Mouse (Mus musculus): Measurements from ENCODE around the gene Tiprl. TPM values are rescaled to one million over a fixed set of nuclear protein-coding genes. Genes with fewer than 3 reads are reported as not detected.

The Tiprl gene
- polyA plus RNA-seq, 1 experiment, result 34.7 TPM

DNA sequence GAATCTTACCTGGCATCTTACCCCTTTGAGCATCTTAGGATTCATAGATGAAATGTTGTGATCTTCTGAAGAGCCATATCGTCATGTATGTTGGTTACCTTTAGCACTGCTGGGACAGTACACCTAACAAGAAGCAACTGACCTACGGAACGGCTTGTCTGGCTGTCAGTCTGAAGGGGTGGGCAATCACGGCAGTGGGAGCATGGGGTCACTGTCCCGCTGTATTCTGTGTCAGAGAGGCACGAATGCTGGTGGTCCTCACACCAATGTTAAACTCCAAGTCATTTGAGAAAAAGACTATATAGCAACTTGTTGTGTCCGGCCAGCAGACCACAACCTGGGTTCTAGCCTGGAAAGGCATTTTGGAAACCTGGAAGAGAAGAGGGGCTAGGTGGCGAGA is 65.5 kb downstream of the Tiprl start:
- no peaks in the 10 kb centered on the region for H3K27me3 ChIP-seq (ENCODE audit: control insufficient read depth, insufficient read depth, low read length)
- no peak for DNase-seq
- peaks cover 22% of the 10 kb centered on the region for H3K4me1 ChIP-seq (replicated peaks; ENCODE audit: control insufficient read depth, insufficient read depth, low read length)
- 96% methylated on average over 8 of the region's 8 CpGs for whole genome bisulfite sequencing
- H3K27ac ChIP-seq (ENCODE audit: control insufficient read depth, insufficient read depth, low read length), result no peak overlapping the region
- TF ChIP-seq CTCF (IDR thresholded peaks at IDR 0.05; ENCODE audit: borderline replicate concordance, control insufficient read depth, extremely low read depth, insufficient read depth, low read length, poor library complexity) (no peak), POLR2A (IDR thresholded peaks at IDR 0.05; ENCODE audit: control insufficient read depth, extremely low read depth, insufficient read depth, low read length, poor library complexity) (no peak)
- no peak overlapping the region for H3K4me3 ChIP-seq (ENCODE audit: control insufficient read depth, insufficient read depth, low read length)
- no peaks in the 10 kb centered on the region for H3K36me3 ChIP-seq (ENCODE audit: control insufficient read depth, insufficient read depth, low read length)

DNA sequence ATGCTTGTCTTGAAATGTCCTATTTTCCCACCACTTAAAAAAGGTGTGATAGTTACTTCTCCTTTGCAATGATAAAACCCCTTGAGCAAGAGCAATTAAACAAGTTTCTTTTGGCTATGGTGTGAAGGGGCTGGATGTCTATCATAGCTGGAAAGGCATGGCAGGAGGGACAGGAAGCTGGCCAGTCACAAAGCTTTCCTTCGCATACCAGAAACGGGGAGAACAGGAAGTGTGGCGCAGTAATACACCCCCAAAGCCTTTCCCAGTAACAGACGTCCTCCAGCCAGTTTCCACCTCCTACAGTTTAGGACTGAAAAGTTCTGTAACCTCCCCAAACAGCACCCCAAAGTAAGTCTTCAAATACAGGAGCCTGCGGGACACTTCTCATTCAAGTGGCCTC is 66.6 kb downstream of the Tiprl start:
- Histone ChIP-seq H3K4me3 (ENCODE audit: control insufficient read depth, insufficient read depth, low read length) (no peak overlapping the region), H3K27me3 (ENCODE audit: control insufficient read depth, insufficient read depth, low read length) (no peaks in the 10 kb centered on the region), H3K27ac (ENCODE audit: control insufficient read depth, insufficient read depth, low read length) (no peak overlapping the region), H3K36me3 (ENCODE audit: control insufficient read depth, insufficient read depth, low read length) (no peaks in the 10 kb centered on the region), H3K4me1 (replicated peaks; ENCODE audit: control insufficient read depth, insufficient read depth, low read length) (peaks cover 13% of the 10 kb centered on the region)
- no peak for TF ChIP-seq CTCF (IDR thresholded peaks at IDR 0.05; ENCODE audit: borderline replicate concordance, control insufficient read depth, extremely low read depth, insufficient read depth, low read length, poor library complexity)
- no peak for TF ChIP-seq POLR2A (IDR thresholded peaks at IDR 0.05; ENCODE audit: control insufficient read depth, extremely low read depth, insufficient read depth, low read length, poor library complexity)
- WGBS, result 36% methylated on average over 5 of the region's 5 CpGs
- DNase-seq, result no peak

DNA sequence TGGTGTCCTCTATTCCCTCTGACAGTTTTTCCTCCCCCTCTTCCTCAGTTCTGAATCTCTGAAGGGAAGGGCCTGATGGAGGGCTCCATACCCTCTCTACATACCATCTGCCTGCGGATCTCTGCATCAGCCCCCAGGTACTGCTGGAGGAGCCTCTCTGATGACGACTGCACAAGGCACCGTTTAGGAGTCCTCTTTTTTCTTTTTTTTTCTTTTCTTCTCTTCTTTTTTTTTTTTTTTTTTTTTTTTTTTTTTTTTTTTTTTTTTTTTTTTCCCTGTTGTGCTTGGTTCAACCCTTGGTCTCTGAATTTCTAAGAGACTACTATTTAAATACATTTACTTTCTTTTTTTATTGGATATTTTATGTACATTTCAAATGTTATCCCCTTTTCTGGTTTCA is 67.3 kb downstream of the Tiprl start:
- no peak for TF ChIP-seq POLR2A (IDR thresholded peaks at IDR 0.05; ENCODE audit: control insufficient read depth, extremely low read depth, insufficient read depth, low read length, poor library complexity)
- no peak for TF ChIP-seq CTCF (IDR thresholded peaks at IDR 0.05; ENCODE audit: borderline replicate concordance, control insufficient read depth, extremely low read depth, insufficient read depth, low read length, poor library complexity)
- H3K4me3 ChIP-seq (ENCODE audit: control insufficient read depth, insufficient read depth, low read length), result no peak overlapping the region
- 77% methylated on average over 3 of the region's 3 CpGs for WGBS
- no peak for DNase-seq
- H3K4me1 ChIP-seq (replicated peaks; ENCODE audit: control insufficient read depth, insufficient read depth, low read length), result peaks cover 8% of the 10 kb centered on the region
- no peak overlapping the region for H3K27ac ChIP-seq (ENCODE audit: control insufficient read depth, insufficient read depth, low read length)
- no peaks in the 10 kb centered on the region for H3K36me3 ChIP-seq (ENCODE audit: control insufficient read depth, insufficient read depth, low read length)
- no peaks in the 10 kb centered on the region for H3K27me3 ChIP-seq (ENCODE audit: control insufficient read depth, insufficient read depth, low read length)

DNA sequence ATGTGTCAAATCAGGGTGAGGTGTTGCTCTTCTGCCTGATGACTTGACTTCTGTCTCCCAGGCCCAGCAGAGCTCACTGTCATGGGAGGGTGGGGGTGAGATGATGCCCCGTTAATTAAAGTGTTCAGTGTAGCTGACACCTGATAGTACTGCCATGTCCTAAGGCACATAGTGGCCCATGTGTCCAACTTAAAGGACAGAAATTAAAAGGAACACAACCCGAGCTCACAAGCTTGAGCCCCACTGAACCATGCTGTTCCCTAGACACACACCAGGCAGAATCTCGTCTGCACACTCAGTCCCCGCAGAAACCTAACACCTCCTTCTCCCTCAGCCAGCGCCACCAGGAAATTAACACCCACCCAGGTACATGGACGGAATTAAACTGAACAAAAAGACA is 71.9 kb downstream of the Tiprl start:
- Histone ChIP-seq H3K27ac (ENCODE audit: control insufficient read depth, insufficient read depth, low read length) (no peak overlapping the region), H3K4me1 (replicated peaks; ENCODE audit: control insufficient read depth, insufficient read depth, low read length) (peaks cover 4% of the 10 kb centered on the region), H3K27me3 (ENCODE audit: control insufficient read depth, insufficient read depth, low read length) (no peaks in the 10 kb centered on the region), H3K4me3 (ENCODE audit: control insufficient read depth, insufficient read depth, low read length) (no peak overlapping the region), H3K36me3 (ENCODE audit: control insufficient read depth, insufficient read depth, low read length) (no peaks in the 10 kb centered on the region)
- TF ChIP-seq POLR2A (IDR thresholded peaks at IDR 0.05; ENCODE audit: control insufficient read depth, extremely low read depth, insufficient read depth, low read length, poor library complexity) (no peak), CTCF (IDR thresholded peaks at IDR 0.05; ENCODE audit: borderline replicate concordance, control insufficient read depth, extremely low read depth, insufficient read depth, low read length, poor library complexity) (no peak)
- 94% methylated on average over 6 of the region's 6 CpGs for whole genome bisulfite sequencing
- no peak for DNase-seq

Other genes starting within 250 kb of the Tiprl start
- 9.6 and 10.3 TPM in 2 replicates for gene Tbx19, start 76.2 kb downstream of the Tiprl start, polyA plus RNA-seq (2012; rRNA removed)
- gene Sft2d2, start 42.6 kb downstream of the Tiprl start, polyA plus RNA-seq (2012; rRNA removed), result 93.3 and 102 TPM in 2 replicates
- gene Gpr161, start 58.8 kb upstream of the Tiprl start, polyA plus RNA-seq (2012; rRNA removed), result 0.99 and 1.3 TPM in 2 replicates
- gene Dcaf6, start 223.5 kb upstream of the Tiprl start, polyA plus RNA-seq (2012; rRNA removed), result 23.4 and 25.5 TPM in 2 replicates
- gene Mpc2, start 223.6 kb upstream of the Tiprl start, polyA plus RNA-seq (2012; rRNA removed), result 63.8 and 68.5 TPM in 2 replicates
- 0.18 and 0.27 TPM in 2 replicates for gene Adcy10, start 248.2 kb upstream of the Tiprl start, polyA plus RNA-seq (2012; rRNA removed)